Mouse (Mus musculus) lung, adult 2 months (tissue): ENCODE results near the gene Fam13c.

Source experiments
- CTCF ChIP-seq: fragments of 200-500 bp; IDR thresholded peaks from 2 replicates; pipeline ENCODE4 v1.5.1; 2011; ENCODE audit warnings: mild to moderate bottlenecking, low read length, control low read depth; ENCODE audit not compliant: insufficient read depth
- POLR2A ChIP-seq: fragments of 200-500 bp; IDR thresholded peaks from 2 replicates; pipeline ENCODE4 v1.6.1; 2011; ENCODE audit warnings: low read depth, mild to moderate bottlenecking, control low read depth, low read length, borderline replicate concordance; ENCODE audit errors: extremely low read depth

GRCm38 (mm10) chr10:70485287-70485612 is 45.0 kb downstream of the Fam13c start:
- no peak for TF ChIP-seq CTCF
- no peak for TF ChIP-seq POLR2A
